In the genomic region with DNA sequence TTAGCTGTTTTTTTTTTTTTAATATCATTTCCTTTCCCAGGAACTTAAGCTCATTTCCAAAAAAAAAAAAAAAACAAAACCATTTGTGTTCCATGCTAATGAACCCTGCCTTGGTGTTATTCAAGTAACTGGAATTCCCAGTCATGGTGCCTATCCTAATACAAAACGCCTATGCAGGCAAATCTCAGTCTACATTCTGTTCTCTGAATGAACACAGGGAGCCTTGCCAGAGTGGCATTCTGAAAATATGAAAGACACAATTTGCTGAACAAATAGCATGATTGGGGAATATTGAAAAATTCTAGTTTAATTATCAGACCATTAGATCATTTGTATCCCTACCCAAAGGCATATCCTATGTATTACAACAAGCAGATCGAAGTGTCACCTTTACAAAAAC, we compare ENCODE assay signal across 26 mouse cellular contexts.
"Had no signal": no experiment of that assay in that cellular context is flagged by ENCODE, and none has a peak within 500 bp of the region (broad histone marks: within the 10 kb centered on the region; RNA-seq: fewer than 3 reads in every experiment).

No protein-coding gene starts in this region.

- H3K4me2 ChIP-seq: heart, embryonic 11.5 days; heart, embryonic 13.5 days; heart, embryonic 15.5 days; hindbrain, embryonic 12.5 days; hindbrain, embryonic 14.5 days; intestine, embryonic 15.5 days; limb, embryonic 12.5 days; liver, embryonic 11.5 days had no signal

- DNase-seq: gastrocnemius, postnatal 14 days; gastrocnemius, postnatal 36 days; heart, adult 11 months; heart, adult 2 months; heart, postnatal 14 days; heart, postnatal 36 days; kidney, adult 18-20 months; kidney, adult 8-10 months; kidney, postnatal 10 days; kidney, postnatal 25 days; kidney, postnatal 4 days; liver had no signal

- H3K27ac ChIP-seq: heart, adult 2 months; heart, embryonic 13.5 days; heart, embryonic 15.5 days; hindbrain, embryonic 12.5 days; hindbrain, embryonic 14.5 days; intestine, embryonic 15.5 days; left cerebral cortex, adult 2 months; limb, embryonic 10.5 days; limb, embryonic 12.5 days; liver, embryonic 14.5 days had no signal

- H3K9ac ChIP-seq: heart, embryonic 13.5 days; heart, embryonic 15.5 days; hindbrain, embryonic 12.5 days; hindbrain, embryonic 14.5 days; intestine, embryonic 15.5 days; limb, embryonic 12.5 days; liver, embryonic 14.5 days had no signal

- H3K9me3 ChIP-seq: heart, embryonic 13.5 days; heart, embryonic 15.5 days; hindbrain, embryonic 12.5 days; intestine, embryonic 15.5 days; limb, embryonic 10.5 days; limb, embryonic 12.5 days had no signal

- H3K36me3 ChIP-seq: heart, embryonic 13.5 days; heart, embryonic 15.5 days; hindbrain, embryonic 12.5 days; intestine, embryonic 15.5 days; limb, embryonic 10.5 days; limb, embryonic 12.5 days had no signal

- H3K4me3 ChIP-seq: heart, adult 2 months; heart, embryonic 13.5 days; heart, embryonic 15.5 days; hindbrain, embryonic 12.5 days; intestine, embryonic 15.5 days; left cerebral cortex, adult 2 months; limb, embryonic 10.5 days; limb, embryonic 12.5 days had no signal

- H3K4me1 ChIP-seq: heart, embryonic 13.5 days; heart, embryonic 15.5 days; intestine, embryonic 15.5 days; limb, embryonic 10.5 days; limb, embryonic 12.5 days had no signal

- H3K27me3 ChIP-seq: heart, embryonic 13.5 days; heart, embryonic 15.5 days; hindbrain, embryonic 12.5 days; intestine, embryonic 15.5 days; limb, embryonic 12.5 days had no signal

- ATAC-seq: hindbrain, embryonic 16.5 days; inflammation-experienced regulatory T-cells, adult 6 months; intestine, embryonic 15.5 days; intestine, postnatal 0 days had no signal
